Mouse (Mus musculus) liver, postnatal 0 days (tissue): Measurements from ENCODE around the gene Dhx30. TPM values are rescaled to one million over a fixed set of nuclear protein-coding genes. Genes with fewer than 3 reads are reported as not detected.
"Not testable (repeated sequence)": the region's sequence is repeated elsewhere in the genome, so short reads cannot be mapped to it uniquely, and the experiment has no call there.

Source experiments
- ATAC-seq: fragments of 200-750 bp; cut with Nextera tagmentation; 2 replicates; pipeline ENCODE4 v1.8.0; 2017; ENCODE audit warnings: mild to moderate bottlenecking, moderate library complexity
- DNase-seq: peaks from one replicate; pipeline ENCODE4 v3.0.0-alpha.2; 2016
- H3K27ac ChIP-seq: fragments of 300-500 bp; sonication (generic); 2 replicates; pipeline ENCODE4 v1.5.1; 2014; ENCODE audit warnings: antibody characterized with exemption, moderate library complexity, mild to moderate bottlenecking, low read depth
- H3K27me3 ChIP-seq: fragments of 300-500 bp; sonication (generic); 2 replicates; pipeline ENCODE4 v1.6.1; 2014; ENCODE audit warnings: low read length, control low read depth, mixed read lengths; ENCODE audit not compliant: insufficient read depth
- H3K36me3 ChIP-seq: fragments of 300-500 bp; sonication (generic); replicated peaks from 2 replicates; pipeline ENCODE4 v1.6.1; 2014; ENCODE audit warnings: mild to moderate bottlenecking, control low read depth, low read length, moderate library complexity, mixed read lengths; ENCODE audit not compliant: insufficient read depth
- H3K4me1 ChIP-seq: fragments of 300-500 bp; sonication (generic); 2 replicates; pipeline ENCODE4 v1.6.1; 2014; ENCODE audit warnings: antibody characterized with exemption, mild to moderate bottlenecking, control low read depth; ENCODE audit not compliant: insufficient read depth
- H3K4me2 ChIP-seq: fragments of 300-500 bp; sonication (generic); 2 replicates; pipeline ENCODE4 v1.6.1; 2014; ENCODE audit warnings: low read depth, mild to moderate bottlenecking, low read length, moderate library complexity, mixed read lengths
- H3K4me3 ChIP-seq: fragments of 300-500 bp; sonication (generic); 2 replicates; pipeline ENCODE4 v1.5.1; 2014; ENCODE audit warnings: low read depth, low read length
- H3K9ac ChIP-seq: fragments of 300-500 bp; sonication (generic); replicated peaks from 2 replicates; pipeline ENCODE4 v1.6.1; 2014; ENCODE audit warnings: mild to moderate bottlenecking, moderate library complexity
- H3K9me3 ChIP-seq: fragments of 300-500 bp; sonication (generic); 2 replicates; pipeline ENCODE4 v1.6.1; 2016; ENCODE audit warnings: mild to moderate bottlenecking, control low read depth, low read length, mixed read lengths
- CTCF ChIP-seq: sonication (generic); IDR thresholded peaks from 2 replicates; pipeline ENCODE4 v1.5.1; 2016; ENCODE audit warnings: antibody characterized with exemption, low read depth
- EP300 ChIP-seq: IDR thresholded peaks from 2 replicates; pipeline ENCODE4 v1.6.1; 2016; ENCODE audit warnings: antibody characterized with exemption, low read depth, mild to moderate bottlenecking
- WGBS: fragments of 180-500 bp; shearing (Covaris S2); extraction: QIAGEN DNeasy Blood & Tissue Kit; methylation state at CpG from one replicate; pipeline ENCODE4 v1.1.7; 2014; ENCODE audit not compliant: insufficient replicate concordance; 5-methylcytosine and 5-hydroxymethylcytosine counted together
- polyA plus RNA-seq: library from polyadenylated mRNA; unstranded; fragments of >200 nt; fragmentation: Nextera tagmentation; extraction: Ambion mirVana; gene quantifications from 2 replicates; pipeline ENCODE4 v1.2.1, GENCODE M21; 2015

Gene Dhx30
- 19.0 and 24.8 TPM in 2 replicates for polyA plus RNA-seq

- Histone ChIP-seq H3K4me2 (peak within 1 kb of the TSS; percentile 83), H3K9ac (peak within 1 kb of the TSS; percentile 85), H3K36me3 (peaks cover 10% of the 10 kb centered on the region), H3K4me3 (peak within 1 kb of the TSS; percentile 87), H3K27ac (peak within 1 kb of the TSS; percentile 92), H3K27me3 (no peaks in the 10 kb centered on the region), H3K9me3 (no peaks in the 10 kb centered on the region), H3K4me1 (peaks cover 14% of the 10 kb centered on the region)
- DNase-seq: no peak
- TF ChIP-seq CTCF: no peak
- TF ChIP-seq EP300: no peak
- 0% methylated on average over 17 of the region's 17 CpGs for WGBS
- no peak; the same call in 1 of the 2 replicates for ATAC-seq
These were observed at the start of gene Dhx30 for GRCm38 (mm10) chr9:110117779-110118139. Gene Dhx30 (minus strand): TSS chr9:110117830.

- H3K9ac ChIP-seq: no peak overlapping the region
- ATAC-seq (no peak), DNase-seq (no peak)
- H3K4me1 ChIP-seq: no peaks in the 10 kb centered on the region
- peaks cover 40% of the 10 kb centered on the region for H3K36me3 ChIP-seq
- TF ChIP-seq EP300 (no peak), CTCF (no peak)
- H3K9me3 ChIP-seq: no peaks in the 10 kb centered on the region
- no peak overlapping the region for H3K27ac ChIP-seq
- WGBS: 92% methylated on average over 2 of the region's 2 CpGs
- H3K27me3 ChIP-seq: no peaks in the 10 kb centered on the region
- no peak overlapping the region for H3K4me3 ChIP-seq
- H3K4me2 ChIP-seq: no peak overlapping the region
These were observed 45.4 kb upstream of the Dhx30 start for GRCm38 (mm10) chr9:110163071-110163470.

GRCm38 (mm10) chr9:110162441-110162840 lies 44.8 kb upstream of the Dhx30 start:
- 81% methylated on average over 5 of the region's 5 CpGs for WGBS
- Histone ChIP-seq H3K36me3 (peaks cover 39% of the 10 kb centered on the region), H3K4me2 (no peak overlapping the region), H3K27ac (no peak overlapping the region), H3K4me1 (no peaks in the 10 kb centered on the region), H3K9ac (no peak overlapping the region), H3K9me3 (no peaks in the 10 kb centered on the region), H3K4me3 (no peak overlapping the region), H3K27me3 (no peaks in the 10 kb centered on the region)
- no peak for ATAC-seq
- no peak for DNase-seq
- TF ChIP-seq EP300: no peak
- no peak for TF ChIP-seq CTCF

GRCm38 (mm10) chr9:110160486-110160885 lies 42.9 kb upstream of the Dhx30 start:
- H3K4me2 ChIP-seq, H3K27me3 ChIP-seq, H3K9me3 ChIP-seq, H3K27ac ChIP-seq, DNase-seq, H3K4me1 ChIP-seq, H3K4me3 ChIP-seq, H3K9ac ChIP-seq, ATAC-seq: not testable (repeated sequence)
- 79% methylated on average over 2 of the region's 2 CpGs for WGBS
- H3K36me3 ChIP-seq: peaks cover 37% of the 10 kb centered on the region

- Histone ChIP-seq H3K36me3 (peaks cover 36% of the 10 kb centered on the region), H3K4me3 (no peak overlapping the region), H3K27ac (no peak overlapping the region), H3K9ac (no peak overlapping the region), H3K4me2 (no peak overlapping the region), H3K9me3 (no peaks in the 10 kb centered on the region), H3K4me1 (no peaks in the 10 kb centered on the region), H3K27me3 (no peaks in the 10 kb centered on the region)
- ATAC-seq (no peak), DNase-seq (no peak)
- no peak for TF ChIP-seq CTCF
- TF ChIP-seq EP300: no peak
- 84% methylated on average over 1 of the region's 1 CpGs for WGBS
These were observed 41.4 kb upstream of the Dhx30 start for GRCm38 (mm10) chr9:110159036-110159435.

- H3K9me3 ChIP-seq: no peaks in the 10 kb centered on the region
- H3K36me3 ChIP-seq: peaks cover 33% of the 10 kb centered on the region
- no peak overlapping the region for H3K4me2 ChIP-seq
- no peaks in the 10 kb centered on the region for H3K4me1 ChIP-seq
- H3K27ac ChIP-seq: no peak overlapping the region
- whole genome bisulfite sequencing: 31% methylated on average over 2 of the region's 2 CpGs
- ATAC-seq (no peak), DNase-seq (no peak)
- no peak overlapping the region for H3K9ac ChIP-seq
- H3K27me3 ChIP-seq: no peaks in the 10 kb centered on the region
- no peak overlapping the region for H3K4me3 ChIP-seq
- TF ChIP-seq CTCF: no peak
- TF ChIP-seq EP300: no peak
These were observed 31.0 kb upstream of the Dhx30 start for GRCm38 (mm10) chr9:110148598-110148997.

- WGBS: 90% methylated on average over 1 of the region's 1 CpGs
- H3K9ac ChIP-seq: no peak overlapping the region
- H3K36me3 ChIP-seq: peaks cover 11% of the 10 kb centered on the region
- H3K9me3 ChIP-seq: no peaks in the 10 kb centered on the region
- DNase-seq: no peak
- no peak overlapping the region for H3K4me3 ChIP-seq
- TF ChIP-seq EP300 (no peak), CTCF (no peak)
- no peaks in the 10 kb centered on the region for H3K27me3 ChIP-seq
- H3K4me1 ChIP-seq: no peaks in the 10 kb centered on the region
- no peak for ATAC-seq
- no peak overlapping the region for H3K4me2 ChIP-seq
- H3K27ac ChIP-seq: no peak overlapping the region
These were observed 24.5 kb upstream of the Dhx30 start for GRCm38 (mm10) chr9:110142097-110142496.
